Mouse (Mus musculus): ENCODE results near the gene Tbcb. TPM values are rescaled to one million over a fixed set of nuclear protein-coding genes. Genes with fewer than 3 reads are reported as not detected.

Gene Tbcb
- polyA plus RNA-seq (2014; fragmentation: Illumina TruSeq; extraction: RNeasy Lipid Tissue Mini Kit (QIAGEN cat#74804); ENCODE audit: low read depth, low replicate concordance), result 7.6 TPM

GRCm38 (mm10) chr7:30231669-30232454 is at the start of gene Tbcb, which contains the start of gene Polr2i:
TSS of gene Tbcb (minus strand) at chr7:30232272.
TSS of gene Polr2i (plus strand) at chr7:30231948.

GRCm38 (mm10) chr7:30279951-30280669 is 48.0 kb upstream of the Tbcb start, which contains the start of the genes Thap8 and Wdr62:
TSS of gene Thap8 (plus strand) at chr7:30280094.
TSS of gene Wdr62 (minus strand) at chr7:30280419.

GRCm38 (mm10) chr7:30235625-30236024 is 3.6 kb upstream of the Tbcb start, which contains the start of gene Ovol3:
TSS of gene Ovol3 (minus strand) at chr7:30235725.

GRCm38 (mm10) chr7:30198481-30198971 is 33.5 kb downstream of the Tbcb start, which contains the start of gene Capns1:
TSS of gene Capns1 (minus strand) at chr7:30198811.

GRCm38 (mm10) chr7:30183879-30184289 is 48.2 kb downstream of the Tbcb start, which contains the start of gene Cox7a1:
TSS of gene Cox7a1 (plus strand) at chr7:30184144.

Other genes with a start within 250 kb of the Tbcb start
- 6.0 TPM for gene Zfp568, start 248.3 kb downstream of the Tbcb start, polyA plus RNA-seq (2014; fragmentation: Illumina TruSeq; extraction: RNeasy Lipid Tissue Mini Kit (QIAGEN cat#74804); ENCODE audit: low read depth, low replicate concordance)
- gene Zfp14, start 180.9 kb downstream of the Tbcb start, polyA plus RNA-seq (2014; fragmentation: Illumina TruSeq; extraction: RNeasy Lipid Tissue Mini Kit (QIAGEN cat#74804); ENCODE audit: low read depth, low replicate concordance), result 3.1 TPM
- 2.0 TPM for gene Zfp82, start 159.4 kb downstream of the Tbcb start, polyA plus RNA-seq (2014; fragmentation: Illumina TruSeq; extraction: RNeasy Lipid Tissue Mini Kit (QIAGEN cat#74804); ENCODE audit: low read depth, low replicate concordance)
- gene Gm26920, start 141.9 kb downstream of the Tbcb start, polyA plus RNA-seq (2014; fragmentation: Illumina TruSeq; extraction: RNeasy Lipid Tissue Mini Kit (QIAGEN cat#74804); ENCODE audit: low read depth, low replicate concordance), result not detected
- 1.9 TPM for gene Zfp566, start 141.7 kb downstream of the Tbcb start, polyA plus RNA-seq (2014; fragmentation: Illumina TruSeq; extraction: RNeasy Lipid Tissue Mini Kit (QIAGEN cat#74804); ENCODE audit: low read depth, low replicate concordance)
- 97.5 TPM for gene Zfp260, start 137.5 kb downstream of the Tbcb start, polyA plus RNA-seq (2014; fragmentation: Illumina TruSeq; extraction: RNeasy Lipid Tissue Mini Kit (QIAGEN cat#74804); ENCODE audit: low read depth, low replicate concordance)
- gene Zfp382, start 110.3 kb downstream of the Tbcb start, polyA plus RNA-seq (2014; fragmentation: Illumina TruSeq; extraction: RNeasy Lipid Tissue Mini Kit (QIAGEN cat#74804); ENCODE audit: low read depth, low replicate concordance), result 0.93 TPM
- 32.4 TPM for gene Zfp146, start 62.5 kb downstream of the Tbcb start, polyA plus RNA-seq (2014; fragmentation: Illumina TruSeq; extraction: RNeasy Lipid Tissue Mini Kit (QIAGEN cat#74804); ENCODE audit: low read depth, low replicate concordance)
- gene Cox7a1, start 48.1 kb downstream of the Tbcb start, polyA plus RNA-seq (2014; fragmentation: Illumina TruSeq; extraction: RNeasy Lipid Tissue Mini Kit (QIAGEN cat#74804); ENCODE audit: low read depth, low replicate concordance), result not detected
- gene Capns1, start 33.5 kb downstream of the Tbcb start, polyA plus RNA-seq (2014; fragmentation: Illumina TruSeq; extraction: RNeasy Lipid Tissue Mini Kit (QIAGEN cat#74804); ENCODE audit: low read depth, low replicate concordance), result 58.2 TPM
- gene Polr2i, start 324 bp downstream of the Tbcb start, polyA plus RNA-seq (2014; fragmentation: Illumina TruSeq; extraction: RNeasy Lipid Tissue Mini Kit (QIAGEN cat#74804); ENCODE audit: low read depth, low replicate concordance), result not detected
- not detected for gene Ovol3, start 3.5 kb upstream of the Tbcb start, polyA plus RNA-seq (2014; fragmentation: Illumina TruSeq; extraction: RNeasy Lipid Tissue Mini Kit (QIAGEN cat#74804); ENCODE audit: low read depth, low replicate concordance)
- not detected for gene Thap8, start 47.8 kb upstream of the Tbcb start, polyA plus RNA-seq (2014; fragmentation: Illumina TruSeq; extraction: RNeasy Lipid Tissue Mini Kit (QIAGEN cat#74804); ENCODE audit: low read depth, low replicate concordance)
- gene Wdr62, start 48.1 kb upstream of the Tbcb start, polyA plus RNA-seq (2014; fragmentation: Illumina TruSeq; extraction: RNeasy Lipid Tissue Mini Kit (QIAGEN cat#74804); ENCODE audit: low read depth, low replicate concordance), result not detected
- 1.7 TPM for gene Clip3, start 59.5 kb upstream of the Tbcb start, polyA plus RNA-seq (2014; fragmentation: Illumina TruSeq; extraction: RNeasy Lipid Tissue Mini Kit (QIAGEN cat#74804); ENCODE audit: low read depth, low replicate concordance)
- 4.7 TPM for gene Alkbh6, start 76.4 kb upstream of the Tbcb start, polyA plus RNA-seq (2014; fragmentation: Illumina TruSeq; extraction: RNeasy Lipid Tissue Mini Kit (QIAGEN cat#74804); ENCODE audit: low read depth, low replicate concordance)
- gene Syne4, start 82.5 kb upstream of the Tbcb start, polyA plus RNA-seq (2014; fragmentation: Illumina TruSeq; extraction: RNeasy Lipid Tissue Mini Kit (QIAGEN cat#74804); ENCODE audit: low read depth, low replicate concordance), result 5.0 TPM
- gene E130208F15Rik, start 89.5 kb upstream of the Tbcb start, polyA plus RNA-seq (2014; fragmentation: Illumina TruSeq; extraction: RNeasy Lipid Tissue Mini Kit (QIAGEN cat#74804); ENCODE audit: low read depth, low replicate concordance), result 1.4 TPM
- gene Sdhaf1, start 91.6 kb upstream of the Tbcb start, polyA plus RNA-seq (2014; fragmentation: Illumina TruSeq; extraction: RNeasy Lipid Tissue Mini Kit (QIAGEN cat#74804); ENCODE audit: low read depth, low replicate concordance), result 5.7 TPM
- gene Lrfn3, start 130.5 kb upstream of the Tbcb start, polyA plus RNA-seq (2014; fragmentation: Illumina TruSeq; extraction: RNeasy Lipid Tissue Mini Kit (QIAGEN cat#74804); ENCODE audit: low read depth, low replicate concordance), result 0.69 TPM
- gene Tyrobp, start 181.5 kb upstream of the Tbcb start, polyA plus RNA-seq (2014; fragmentation: Illumina TruSeq; extraction: RNeasy Lipid Tissue Mini Kit (QIAGEN cat#74804); ENCODE audit: low read depth, low replicate concordance), result 0.97 TPM
- gene Hcst, start 187.6 kb upstream of the Tbcb start, polyA plus RNA-seq (2014; fragmentation: Illumina TruSeq; extraction: RNeasy Lipid Tissue Mini Kit (QIAGEN cat#74804); ENCODE audit: low read depth, low replicate concordance), result not detected
- gene Nfkbid, start 189.5 kb upstream of the Tbcb start, polyA plus RNA-seq (2014; fragmentation: Illumina TruSeq; extraction: RNeasy Lipid Tissue Mini Kit (QIAGEN cat#74804); ENCODE audit: low read depth, low replicate concordance), result not detected
- 1.6 TPM for gene Aplp1, start 213.3 kb upstream of the Tbcb start, polyA plus RNA-seq (2014; fragmentation: Illumina TruSeq; extraction: RNeasy Lipid Tissue Mini Kit (QIAGEN cat#74804); ENCODE audit: low read depth, low replicate concordance)
- gene Kirrel2, start 225.4 kb upstream of the Tbcb start, polyA plus RNA-seq (2014; fragmentation: Illumina TruSeq; extraction: RNeasy Lipid Tissue Mini Kit (QIAGEN cat#74804); ENCODE audit: low read depth, low replicate concordance), result not detected
- gene Nphs1, start 226.0 kb upstream of the Tbcb start, polyA plus RNA-seq (2014; fragmentation: Illumina TruSeq; extraction: RNeasy Lipid Tissue Mini Kit (QIAGEN cat#74804); ENCODE audit: low read depth, low replicate concordance), result 3.5 TPM

Data from kidney, adult 10 weeks (tissue).